Mouse (Mus musculus) layer of hippocampus, postnatal 36 days (tissue): ENCODE data around the gene C2cd2. TPM values are rescaled to one million over a fixed set of nuclear protein-coding genes. Genes with fewer than 3 reads are reported as not detected.
"Not testable (repeated sequence)": the region's sequence is repeated elsewhere in the genome, so short reads cannot be mapped to it uniquely, and the experiment has no call there.

Experiments used
- DNase-seq, 2 experiments: peaks; one replicate each; pipeline ENCODE4 v3.0.0; 2022
- total RNA-seq, 2 experiments: library from RNA; stranded (reverse); gene quantifications; 2 replicates each; pipeline ENCODE4 v1.2.3; 2021

The C2cd2 gene
- 10 to 100 TPM; 16.3 to 17.1 TPM for total RNA-seq

DNA sequence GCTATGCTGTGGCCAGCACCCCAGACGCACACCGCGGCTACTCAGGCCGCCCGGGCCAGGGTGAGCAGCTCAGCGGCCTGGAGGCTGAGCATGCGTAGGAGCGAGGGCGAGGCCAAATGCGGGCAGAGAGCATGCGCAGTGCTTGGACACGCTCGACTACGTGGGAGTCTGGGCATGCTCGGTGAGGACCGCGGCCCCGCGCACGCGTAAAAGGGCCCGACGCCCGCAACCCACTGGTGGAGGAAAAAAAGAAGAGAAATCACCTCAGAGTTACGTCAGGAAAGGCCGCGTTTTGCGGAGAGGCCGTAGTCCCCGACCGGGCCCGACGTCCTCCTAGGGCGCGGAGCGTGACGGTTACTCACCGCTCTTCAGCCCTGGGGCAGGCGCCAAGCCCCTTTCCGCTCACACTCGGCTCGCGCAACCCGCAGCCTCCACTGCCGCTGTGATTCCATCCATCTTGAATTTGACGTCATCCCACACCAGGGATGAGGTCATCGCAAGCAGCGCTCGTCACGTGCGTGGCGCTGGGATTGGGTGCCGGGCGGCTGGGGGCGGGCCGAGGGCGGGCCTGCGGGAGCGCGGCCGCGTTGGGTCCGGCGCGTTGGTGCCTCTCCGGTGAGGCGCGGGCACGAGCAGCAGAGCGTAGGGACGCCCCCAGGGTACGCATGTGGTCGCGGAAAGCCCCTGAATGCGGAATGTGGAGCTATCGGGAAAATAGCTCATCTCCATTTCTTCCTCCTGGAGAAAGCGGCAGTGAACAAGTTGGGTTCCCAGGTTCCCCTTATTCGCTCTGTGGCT, at the start of gene C2cd2, which contains the start of gene Zbtb21:
TSS of gene C2cd2 (minus strand) at position 448 of the 798 bp plus-strand sequence.
TSS of gene Zbtb21 (minus strand) at position 472 of the 798 bp plus-strand sequence.
- peak; percentile 97 for DNase-seq

DNA sequence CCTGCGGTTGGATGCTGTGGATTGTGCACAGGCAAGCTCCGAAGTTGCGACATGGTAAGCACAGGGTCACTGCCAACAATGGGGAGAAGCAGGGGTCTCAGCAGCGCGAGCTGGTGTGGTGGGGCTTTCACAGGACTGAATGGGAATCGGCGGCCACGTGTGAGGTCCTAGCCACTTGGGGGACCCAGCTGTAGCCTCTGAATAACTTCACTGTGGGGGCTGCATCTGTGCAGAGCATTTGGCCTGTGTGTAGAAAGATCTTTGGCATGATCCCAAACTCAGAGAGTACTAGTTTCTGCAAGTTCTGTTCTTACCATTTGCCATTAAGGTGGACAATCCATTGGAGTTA, 35.0 kb upstream of the C2cd2 start:
- DNase-seq: not testable (repeated sequence)

DNA sequence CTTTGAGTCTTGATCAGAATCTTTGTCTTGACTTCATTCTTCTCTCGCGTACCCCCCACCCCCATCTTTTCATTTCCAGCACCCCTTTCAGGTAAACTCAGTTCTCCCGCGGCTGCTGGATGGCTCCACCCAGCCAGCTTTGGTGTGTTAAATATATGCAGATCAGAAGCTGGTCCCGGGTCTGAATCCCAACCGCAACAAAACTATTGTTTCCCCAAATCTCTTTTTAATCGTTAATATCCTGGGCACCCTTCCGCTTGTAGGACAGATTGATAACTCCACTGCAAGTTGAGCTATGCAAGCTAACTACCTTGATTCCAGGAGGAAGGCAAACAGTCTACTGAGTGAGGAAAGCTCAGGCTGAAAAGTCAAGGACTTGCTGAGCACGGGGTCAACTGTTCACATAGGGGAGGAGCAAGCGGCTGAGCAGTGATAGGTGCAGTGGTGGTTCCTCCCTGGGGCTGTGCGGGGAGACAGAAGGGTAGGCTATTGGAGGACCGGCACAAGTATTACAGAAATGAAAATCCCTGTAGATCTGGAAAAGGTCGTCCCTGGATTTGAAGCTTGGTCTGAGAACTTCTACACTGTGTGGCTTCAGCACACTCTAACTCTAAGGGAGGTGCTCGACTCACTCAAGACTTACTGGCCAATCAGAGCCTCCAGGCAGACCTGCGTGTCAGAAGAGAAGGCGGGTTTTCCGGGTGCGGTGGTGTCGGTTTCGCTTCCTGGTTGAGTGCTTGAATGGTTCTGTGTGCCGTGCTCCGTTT, 34.4 kb upstream of the C2cd2 start, which contains the start of gene B230307C23Rik:
TSS of gene B230307C23Rik (plus strand) at position 700 of the 767 bp plus-strand sequence.
- peak; percentile 81 to 85 for DNase-seq

DNA sequence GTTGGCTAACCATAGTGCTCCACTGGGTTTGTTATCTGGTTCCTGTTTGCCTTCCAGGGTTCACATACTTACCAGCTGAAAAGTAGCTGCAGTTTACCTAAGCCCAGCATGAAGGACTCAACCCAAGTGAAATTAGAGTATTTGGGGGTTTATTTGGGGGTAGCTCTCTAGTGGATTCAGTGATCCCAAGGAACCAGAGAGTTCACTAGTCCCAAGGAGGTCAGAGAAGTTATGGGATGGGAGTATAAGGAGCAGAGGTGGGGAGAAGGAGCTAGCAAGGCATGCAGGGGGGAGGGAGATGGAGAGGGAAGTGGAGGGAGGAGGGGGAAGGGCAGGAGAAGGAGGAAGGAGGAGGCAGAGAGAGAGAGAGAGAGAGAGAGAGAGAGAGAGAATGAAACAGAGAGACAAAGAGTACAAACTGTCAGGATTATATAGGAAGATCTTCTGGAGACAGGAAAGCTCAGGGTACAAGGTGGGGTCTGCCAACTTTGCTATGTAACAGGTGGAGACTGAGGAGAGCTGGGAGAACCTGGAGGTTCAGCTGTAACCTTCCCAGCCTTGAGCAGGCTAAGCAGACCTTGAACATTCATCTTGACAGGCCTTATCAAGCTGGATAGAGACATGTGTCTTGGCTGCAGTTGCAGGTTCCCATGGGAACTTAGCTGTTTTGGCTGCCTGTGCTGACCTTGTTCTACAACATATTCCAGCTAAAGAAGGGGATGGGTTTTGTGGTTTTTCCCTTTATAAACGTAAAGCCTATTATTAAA, 33.6 kb upstream of the C2cd2 start:
- DNase-seq: peak; percentile 11 to 16

DNA sequence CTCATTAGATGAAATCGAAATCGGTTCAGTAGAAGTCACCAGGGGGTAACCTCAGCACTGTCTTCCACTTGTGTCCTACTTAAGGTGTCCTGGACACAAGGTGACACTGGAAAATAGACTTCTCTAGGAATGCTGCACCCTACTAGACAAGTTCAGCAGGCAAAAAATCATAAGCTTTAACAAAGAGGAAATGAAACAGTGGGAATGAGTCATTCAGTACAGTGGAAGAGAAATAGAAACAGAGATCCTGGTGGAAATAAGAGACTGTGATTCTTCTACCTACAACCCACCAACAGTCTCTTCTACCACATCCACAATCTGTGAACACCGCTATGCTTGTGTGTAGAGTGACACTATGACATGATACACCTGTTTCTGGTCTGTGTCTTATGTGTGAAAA, 30.1 kb upstream of the C2cd2 start:
- not testable (repeated sequence) for DNase-seq

DNA sequence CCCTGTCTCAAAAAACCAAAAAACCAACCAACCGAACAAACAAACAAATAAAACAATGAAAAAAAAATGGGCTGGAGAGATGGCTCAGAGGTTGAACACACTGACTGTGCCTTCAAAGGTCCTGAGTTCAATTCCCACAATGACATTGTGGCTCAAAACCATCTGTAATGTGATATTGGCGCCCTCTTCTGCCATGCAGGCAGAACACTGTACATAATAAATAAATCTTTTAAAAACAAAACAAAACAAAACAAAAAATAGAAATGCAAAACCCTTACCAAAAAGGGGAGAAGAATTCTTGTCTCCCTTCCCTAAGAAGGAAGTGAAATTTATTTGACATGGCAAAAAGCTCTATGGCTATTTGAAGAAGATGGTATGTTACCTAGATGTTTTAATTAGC, 29.1 kb upstream of the C2cd2 start:
- DNase-seq: no peak

DNA sequence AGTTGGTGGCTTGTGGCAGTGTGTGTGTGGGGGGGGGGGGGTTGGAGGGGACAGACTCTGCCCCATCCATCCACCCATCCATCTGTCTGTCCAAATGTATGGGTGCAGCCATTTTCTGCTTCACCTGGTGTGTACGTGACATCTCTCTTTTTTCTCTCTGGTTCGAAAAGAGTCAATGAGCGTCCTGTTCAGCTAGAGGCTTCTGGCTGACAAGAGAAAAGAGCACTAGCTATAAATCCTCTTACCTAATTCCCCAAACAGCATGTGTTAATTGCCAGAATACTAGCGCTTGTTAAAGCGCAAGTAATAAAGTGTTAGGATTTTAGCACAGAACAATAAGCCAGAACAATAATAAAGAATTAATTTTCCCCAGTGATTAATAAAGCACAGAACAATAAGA, 22.2 kb upstream of the C2cd2 start:
- DNase-seq: no peak

DNA sequence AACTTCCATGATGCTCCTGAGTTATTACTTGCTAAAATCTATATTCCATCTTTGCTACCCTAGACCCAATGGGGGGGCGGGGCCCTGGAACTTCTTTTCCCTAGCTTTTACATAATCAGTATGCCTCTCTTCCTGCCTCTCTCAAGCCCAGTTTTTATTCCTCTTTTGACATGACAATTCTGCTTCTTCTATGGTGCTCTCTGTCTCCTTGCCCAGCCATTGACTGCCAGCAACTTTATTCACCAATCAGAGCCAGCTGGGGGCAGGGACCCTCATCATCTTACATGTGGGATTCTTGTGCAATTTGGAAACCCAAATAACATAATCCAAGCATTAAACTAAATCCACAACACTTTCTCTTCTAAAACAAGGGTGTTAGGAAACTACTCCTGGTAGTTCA, 19.0 kb upstream of the C2cd2 start:
- no peak for DNase-seq

DNA sequence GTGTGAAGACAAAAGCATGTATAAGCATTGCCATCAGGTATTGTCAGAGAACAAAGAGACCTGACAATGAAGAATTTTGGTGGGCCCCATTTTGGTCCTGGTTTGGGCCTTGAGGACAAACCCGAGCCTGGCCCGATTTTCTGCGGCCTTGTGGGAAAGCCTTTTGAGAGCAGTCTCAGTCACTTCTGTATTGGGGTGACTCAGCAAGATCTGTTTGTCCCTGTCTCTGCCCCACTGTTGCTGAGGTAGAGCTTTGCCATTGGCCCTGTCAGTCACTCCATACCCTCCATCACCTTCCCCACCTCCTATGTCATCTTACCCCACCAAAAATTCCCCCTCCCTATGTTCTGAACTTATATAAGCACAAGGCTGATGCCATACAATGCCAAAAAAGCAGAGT, 15.3 kb upstream of the C2cd2 start:
- no peak for DNase-seq

DNA sequence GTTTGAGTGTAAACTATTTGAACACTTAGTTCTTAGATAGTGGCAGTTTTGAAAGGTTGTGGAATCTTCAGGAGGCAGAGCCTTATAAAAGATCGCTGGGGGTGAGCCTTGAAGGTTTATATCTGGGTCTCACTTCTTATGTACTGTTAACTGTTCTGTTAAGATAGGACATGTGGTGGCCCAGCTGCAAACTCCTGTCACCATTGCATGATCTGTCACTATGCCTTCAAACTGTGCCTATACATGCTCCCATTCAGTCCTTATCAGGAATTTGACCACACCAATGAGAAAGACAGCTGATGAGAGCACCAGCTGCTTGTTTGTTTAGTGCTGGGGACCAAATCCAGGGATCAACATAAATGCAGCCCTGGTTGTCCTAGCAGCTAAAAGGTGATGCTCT, 14.9 kb upstream of the C2cd2 start:
- DNase-seq: no peak

DNA sequence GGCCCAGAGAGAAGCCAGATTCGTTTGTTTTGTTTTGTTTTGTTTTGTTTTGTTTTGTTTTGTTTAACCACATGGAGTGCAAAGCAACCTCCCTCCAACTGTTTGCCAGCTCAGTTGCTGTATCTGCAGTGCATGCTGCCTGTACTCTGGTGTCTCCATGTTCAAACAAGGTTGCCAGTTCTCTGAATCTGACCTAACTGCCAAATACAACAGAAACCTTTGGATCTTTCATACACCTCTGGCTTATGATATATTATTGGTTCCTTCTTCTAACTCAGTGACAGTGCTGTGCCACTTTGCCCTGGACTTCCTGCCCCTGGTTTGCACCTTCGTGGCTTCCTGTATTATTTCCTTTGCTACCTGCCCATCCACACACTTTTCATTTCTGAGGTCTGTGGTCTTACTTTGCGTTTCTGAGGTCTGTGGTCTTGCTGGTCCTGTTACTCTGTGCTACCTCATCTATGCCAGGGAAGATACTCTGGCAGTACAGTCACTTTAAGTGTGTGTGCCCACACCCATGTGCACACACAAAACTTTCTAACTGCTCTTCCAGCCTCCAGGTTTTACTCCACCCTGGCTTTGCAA, 1.6 kb upstream of the C2cd2 start:
- DNase-seq: no peak

DNA sequence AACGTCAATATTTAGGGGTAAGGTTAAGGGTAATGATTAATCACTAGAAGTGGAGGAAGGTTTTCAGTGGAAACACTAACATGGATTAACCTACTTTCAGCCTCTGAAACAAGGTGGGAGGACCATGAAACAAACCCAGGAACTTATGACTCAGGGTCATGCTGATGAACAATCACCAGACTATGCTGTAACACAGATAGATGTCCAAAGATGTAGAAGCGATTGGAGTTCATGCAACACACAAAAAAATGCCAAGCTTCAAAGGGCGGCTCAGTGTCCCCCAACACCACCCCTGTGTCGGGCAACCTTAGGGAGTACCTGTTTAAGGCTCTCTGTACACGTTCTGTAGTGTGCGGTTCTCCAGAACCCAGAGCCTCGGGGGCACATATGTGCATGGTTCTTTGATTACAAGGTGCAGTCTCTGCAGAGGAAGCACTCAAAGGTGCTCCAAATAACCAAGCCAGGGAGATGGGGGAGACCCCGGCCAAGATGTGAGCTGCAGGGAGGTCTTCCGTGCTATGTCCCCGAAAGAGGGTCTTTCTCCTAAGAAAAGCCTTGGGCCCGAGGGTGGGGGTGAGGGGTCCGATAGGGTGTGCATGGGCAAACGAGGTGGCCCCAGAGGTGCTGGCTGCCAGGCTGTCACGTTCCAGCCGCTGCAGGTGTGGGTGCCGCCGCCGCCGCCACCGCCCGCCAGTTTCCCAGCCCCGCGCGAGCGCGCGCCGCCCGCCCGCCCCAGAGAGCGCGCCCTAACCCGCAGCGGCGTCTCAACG, 832 bp downstream of the C2cd2 start:
- no peak for DNase-seq

DNA sequence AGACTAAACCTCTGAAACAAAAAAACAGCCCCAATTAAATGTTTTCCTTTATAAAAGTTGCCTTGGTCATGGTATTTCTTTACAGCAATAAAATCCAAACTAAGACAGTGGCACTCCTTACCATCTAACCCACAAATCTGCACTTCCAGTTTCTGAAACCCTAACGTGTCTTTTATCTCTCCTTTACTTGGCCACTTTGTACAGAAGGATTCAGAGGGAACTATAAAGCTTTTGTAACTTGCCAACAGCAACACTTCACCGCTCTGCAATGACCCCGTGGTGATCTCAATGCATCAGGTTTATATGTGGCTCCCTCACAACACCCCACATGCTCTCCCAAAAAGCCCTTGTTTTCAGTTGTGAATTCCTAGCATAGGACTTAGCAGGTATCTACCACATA, 2.0 kb downstream of the C2cd2 start:
- DNase-seq: no peak

DNA sequence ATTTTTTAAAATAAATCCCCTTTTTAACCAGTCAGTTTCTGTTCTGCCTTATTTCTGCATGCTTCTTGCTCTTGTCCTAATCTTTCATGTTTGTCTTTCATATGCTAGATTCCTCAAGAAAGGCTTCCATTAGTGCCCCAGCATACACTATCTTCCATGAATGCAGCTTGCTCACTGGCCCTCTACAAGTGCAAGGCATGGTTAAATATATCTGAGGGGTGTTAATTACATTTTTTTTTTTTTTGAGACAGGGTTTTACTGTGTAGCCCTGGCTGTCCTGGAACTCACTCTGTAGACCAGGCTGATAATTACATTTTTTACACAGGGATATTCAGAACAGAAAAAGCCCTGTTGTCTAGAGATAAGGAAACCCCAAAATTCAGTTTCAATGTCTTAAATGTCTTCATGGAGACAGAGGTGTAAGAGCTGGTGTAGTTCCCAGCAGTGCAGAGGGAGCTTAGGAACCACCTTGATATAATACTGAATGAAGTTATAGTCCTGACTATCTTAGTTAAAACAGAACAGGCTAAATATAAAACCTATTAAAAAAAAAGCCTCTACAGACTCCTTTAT, 3.9 kb downstream of the C2cd2 start:
- DNase-seq: no peak

DNA sequence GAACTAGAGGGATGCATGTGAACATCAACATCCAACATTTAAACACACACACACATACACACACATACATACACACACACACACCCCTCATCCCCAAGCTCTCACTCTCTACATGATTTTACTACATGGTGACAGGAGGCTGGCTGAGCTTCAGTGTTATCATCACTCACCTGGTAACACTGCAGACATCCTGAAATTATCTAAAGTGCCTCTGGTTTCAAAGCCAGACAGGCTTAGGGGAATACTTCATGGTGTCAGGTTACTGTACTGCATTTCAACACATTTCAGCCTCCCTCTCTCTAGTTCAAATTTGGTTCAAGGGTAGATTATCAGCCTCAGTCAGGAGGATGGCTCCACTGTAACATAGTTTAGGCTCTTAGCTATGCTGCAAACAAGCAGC, 4.8 kb downstream of the C2cd2 start:
- DNase-seq: no peak

DNA sequence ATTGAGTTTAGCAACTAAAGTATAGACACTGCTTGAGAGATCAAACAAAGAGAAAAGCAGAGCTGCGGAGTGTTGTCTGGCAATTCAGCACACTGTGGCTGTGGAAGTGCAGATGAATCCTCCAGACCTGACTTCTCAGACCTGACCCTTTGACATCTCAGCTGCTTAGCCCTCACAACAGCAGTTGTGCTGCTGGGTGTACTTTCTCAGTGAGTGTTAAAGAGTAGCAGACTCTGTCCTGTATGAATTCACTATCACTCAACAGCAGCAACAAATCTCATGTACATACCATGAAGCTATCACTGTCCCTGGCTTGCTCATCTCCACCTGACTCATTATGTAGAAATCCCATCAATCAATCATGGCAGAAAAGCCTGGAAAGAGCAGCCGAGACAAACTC, 6.4 kb downstream of the C2cd2 start:
- DNase-seq: no peak

DNA sequence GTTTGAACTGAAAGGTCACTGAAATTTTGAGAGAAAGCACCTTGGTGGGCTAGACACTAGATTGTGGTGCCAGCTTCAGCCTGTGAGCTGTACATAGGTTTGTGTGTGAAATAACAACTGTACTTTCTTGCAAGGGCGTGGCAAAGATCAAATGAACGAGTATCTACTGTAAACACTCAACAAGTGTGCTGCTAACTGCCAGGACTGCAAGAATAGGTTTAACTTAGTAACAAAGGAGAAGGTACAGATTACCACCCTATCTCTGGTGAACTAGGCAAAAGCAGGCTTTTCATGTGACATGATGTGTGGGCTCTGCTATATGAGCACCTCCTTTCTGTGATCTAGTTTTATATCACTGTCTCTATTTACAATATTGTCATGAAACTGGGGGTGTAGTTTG, 9.1 kb downstream of the C2cd2 start:
- no peak for DNase-seq

DNA sequence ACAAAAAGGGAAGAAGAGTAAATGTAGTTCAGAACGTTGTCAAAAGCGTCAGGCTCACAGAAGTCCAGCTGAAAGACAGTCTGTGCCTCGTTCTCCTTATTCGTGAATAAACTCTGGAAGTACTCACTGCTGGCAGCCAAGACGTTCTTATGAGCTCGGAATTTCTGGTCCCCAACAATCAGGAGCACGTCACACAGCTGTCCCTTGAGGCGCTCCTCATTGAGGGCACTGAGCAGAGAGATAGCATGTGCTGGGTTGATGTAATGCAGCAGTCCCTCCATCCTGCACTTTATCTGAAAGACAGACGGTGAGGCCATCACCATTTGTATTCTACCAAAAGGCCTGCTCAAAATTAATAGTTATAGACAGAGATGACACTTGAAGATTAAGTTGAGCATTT, 9.6 kb downstream of the C2cd2 start:
- no peak for DNase-seq

DNA sequence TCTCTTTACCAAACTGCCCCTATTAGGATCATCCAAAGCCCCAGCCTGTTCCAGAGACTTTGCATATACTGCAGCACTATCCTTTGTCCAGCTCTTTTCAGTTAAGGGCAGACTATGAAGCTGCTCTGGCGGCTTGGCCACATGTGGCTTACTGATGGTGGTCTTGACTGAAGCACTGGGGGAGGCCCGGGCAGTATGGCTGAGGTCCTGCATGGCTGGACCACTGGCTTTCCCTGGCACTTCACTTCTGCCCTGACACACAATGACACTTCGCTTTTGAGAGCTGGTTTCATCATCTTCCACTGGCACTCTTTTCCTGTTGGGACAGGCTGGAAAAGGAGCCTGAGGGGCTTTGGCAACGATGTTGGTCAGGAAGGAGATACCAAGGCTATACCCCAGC, 10.0 kb downstream of the C2cd2 start:
- no peak for DNase-seq

DNA sequence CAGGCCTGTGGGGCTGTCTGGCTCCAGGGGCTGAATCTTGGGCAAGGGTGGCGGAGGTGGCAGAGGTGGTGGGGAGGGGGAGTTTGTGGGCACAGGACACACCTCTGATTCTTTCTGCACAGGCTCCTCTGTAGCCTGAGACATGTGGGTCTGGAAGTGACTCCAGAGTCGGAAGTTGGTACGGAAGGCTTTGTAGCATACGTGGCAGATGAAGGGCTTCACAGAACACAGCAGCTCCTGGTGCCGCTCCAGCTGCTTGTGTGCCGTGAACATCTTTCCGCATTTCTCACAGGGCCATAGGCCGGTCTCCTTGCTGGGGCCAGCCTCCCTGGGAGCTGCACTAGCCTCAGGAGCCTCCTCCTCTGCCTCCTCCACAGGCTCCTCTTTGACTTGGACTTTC, 12.3 kb downstream of the C2cd2 start:
- no peak for DNase-seq

DNA sequence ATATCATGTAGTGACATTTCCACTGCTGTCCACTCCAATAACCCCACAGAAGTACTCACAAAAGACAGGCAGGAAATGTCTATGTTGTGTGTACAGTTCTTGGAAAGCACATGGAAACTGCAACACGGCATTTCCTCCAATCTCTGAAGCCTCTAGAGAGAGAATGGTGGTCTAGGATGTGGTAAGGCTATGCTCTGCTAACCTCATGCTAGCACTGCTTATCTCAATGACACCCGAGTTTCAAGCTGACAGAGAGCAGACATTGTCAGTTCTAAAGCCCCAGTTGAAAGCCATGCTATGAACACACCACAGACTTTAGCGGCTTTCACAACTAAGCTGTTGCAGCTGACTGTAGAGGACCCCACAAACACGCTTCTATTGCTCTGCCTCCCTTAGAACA, 13.6 kb downstream of the C2cd2 start:
- DNase-seq: no peak

DNA sequence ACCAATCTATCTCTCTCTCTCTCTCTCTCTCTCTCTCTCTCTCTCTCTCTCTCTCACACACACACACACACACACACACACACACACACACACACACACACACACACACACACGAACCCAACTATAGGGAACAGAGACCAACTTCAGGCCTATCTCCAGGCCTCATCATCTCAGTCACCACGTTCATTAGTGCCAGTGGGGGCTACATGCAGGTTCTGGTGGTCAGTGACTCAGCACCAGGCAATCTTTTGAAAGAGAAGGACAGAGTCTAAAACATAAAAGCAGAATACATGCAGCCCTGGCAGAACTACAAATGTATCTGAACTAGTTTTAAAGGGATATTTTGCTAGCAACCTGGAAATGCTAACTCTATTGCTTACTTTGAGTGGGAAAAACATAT, 15.4 kb downstream of the C2cd2 start:
- DNase-seq: not testable (repeated sequence)
